Mouse (Mus musculus): ENCODE results near the gene Rrh.

Gene Rrh

GRCm38 (mm10) chr3:129822206-129822775 is at the start of gene Rrh:
TSS of gene Rrh (minus strand) at chr3:129822587.
- DNase-seq (ENCODE audit: low read depth, low spot score) = no peak

- no peak for DNase-seq (ENCODE audit: low read depth, low spot score)
These were observed 41.3 kb upstream of the Rrh start for GRCm38 (mm10) chr3:129863698-129864097.

- DNase-seq (ENCODE audit: low read depth, low spot score) = no peak
These were observed 40.2 kb upstream of the Rrh start for GRCm38 (mm10) chr3:129862592-129862991.

GRCm38 (mm10) chr3:129846846-129847245 is 24.5 kb upstream of the Rrh start:
- no peak for DNase-seq (ENCODE audit: low read depth, low spot score)

- DNase-seq (ENCODE audit: low read depth, low spot score) = no peak
These were observed 23.5 kb upstream of the Rrh start for GRCm38 (mm10) chr3:129845868-129846267.

GRCm38 (mm10) chr3:129838017-129838416 is 15.6 kb upstream of the Rrh start:
- no peak for DNase-seq (ENCODE audit: low read depth, low spot score)

- DNase-seq (ENCODE audit: low read depth, low spot score) = no peak
These were observed 14.6 kb upstream of the Rrh start for GRCm38 (mm10) chr3:129836965-129837364.

- DNase-seq (ENCODE audit: low read depth, low spot score) = no peak
These were observed 13.8 kb upstream of the Rrh start for GRCm38 (mm10) chr3:129836051-129836697.

- DNase-seq (ENCODE audit: low read depth, low spot score) = no peak
These were observed 13.1 kb upstream of the Rrh start, which contains the start of gene Cfi for GRCm38 (mm10) chr3:129835388-129835934. TSS of gene Cfi (plus strand) at chr3:129835884.

- peak; percentile 96 for DNase-seq (ENCODE audit: low read depth, low spot score)
These were observed 8.7 kb upstream of the Rrh start, which contains the start of gene Gar1 for GRCm38 (mm10) chr3:129831035-129831568. TSS of gene Gar1 (minus strand) at chr3:129831396.

- no peak for DNase-seq (ENCODE audit: low read depth, low spot score)
These were observed 8.2 kb upstream of the Rrh start for GRCm38 (mm10) chr3:129830626-129831025.

GRCm38 (mm10) chr3:129827691-129828090 is 5.3 kb upstream of the Rrh start:
- DNase-seq (ENCODE audit: low read depth, low spot score) = no peak

- no peak for DNase-seq (ENCODE audit: low read depth, low spot score)
These were observed 4.3 kb upstream of the Rrh start for GRCm38 (mm10) chr3:129826691-129827090.

- no peak for DNase-seq (ENCODE audit: low read depth, low spot score)
These were observed 2.5 kb upstream of the Rrh start for GRCm38 (mm10) chr3:129824891-129825290.

- no peak for DNase-seq (ENCODE audit: low read depth, low spot score)
These were observed 1.8 kb upstream of the Rrh start for GRCm38 (mm10) chr3:129824146-129824545.

GRCm38 (mm10) chr3:129823293-129823692 is 906 bp upstream of the Rrh start:
- peak; percentile 36 for DNase-seq (ENCODE audit: low read depth, low spot score)

- no peak for DNase-seq (ENCODE audit: low read depth, low spot score)
These were observed 651 bp downstream of the Rrh start for GRCm38 (mm10) chr3:129821736-129822135.

GRCm38 (mm10) chr3:129820847-129821246 is 1.5 kb downstream of the Rrh start:
- peak; percentile 22 for DNase-seq (ENCODE audit: low read depth, low spot score)

- DNase-seq (ENCODE audit: low read depth, low spot score) = no peak
These were observed 18.6 kb downstream of the Rrh start, which contains the start of gene Lrit3 for GRCm38 (mm10) chr3:129803765-129804164. TSS of gene Lrit3 (minus strand) at chr3:129804030.

- no peak for DNase-seq (ENCODE audit: low read depth, low spot score)
These were observed 23.4 kb downstream of the Rrh start for GRCm38 (mm10) chr3:129799011-129799410.

- no peak for DNase-seq (ENCODE audit: low read depth, low spot score)
These were observed 23.8 kb downstream of the Rrh start for GRCm38 (mm10) chr3:129798551-129798950.

GRCm38 (mm10) chr3:129797341-129797740 is 25.0 kb downstream of the Rrh start:
- no peak for DNase-seq (ENCODE audit: low read depth, low spot score)

GRCm38 (mm10) chr3:129793801-129794200 is 28.6 kb downstream of the Rrh start:
- DNase-seq (ENCODE audit: low read depth, low spot score) = no peak
